Mouse (Mus musculus): ENCODE results near the gene Dip2b. TPM values are rescaled to one million over a fixed set of nuclear protein-coding genes. Genes with fewer than 3 reads are reported as not detected.

The Dip2b gene
- polyA plus RNA-seq, 1 experiment = 35.9 TPM

GRCm38 (mm10) chr15:100025076-100025834 is 13.2 kb upstream of the Dip2b start:
- H3K27ac ChIP-seq (ENCODE audit: insufficient read depth, low read length) = no peak overlapping the region
- no peak for TF ChIP-seq CTCF (IDR thresholded peaks at IDR 0.05; ENCODE audit: extremely low read depth, insufficient read depth, low read length)
- TF ChIP-seq POLR2A (IDR thresholded peaks at IDR 0.05; ENCODE audit: extremely low read depth, insufficient read depth, low read length) = no peak
- no peak overlapping the region for H3K4me3 ChIP-seq (ENCODE audit: insufficient read depth, low read length)
- peaks cover 9% of the 10 kb centered on the region; the same call in 1 of the 2 replicates for H3K4me1 ChIP-seq (ENCODE audit: control insufficient read depth, insufficient read depth, low read length)

GRCm38 (mm10) chr15:100028133-100028532 is 10.3 kb upstream of the Dip2b start:
- TF ChIP-seq POLR2A (IDR thresholded peaks at IDR 0.05; ENCODE audit: extremely low read depth, insufficient read depth, low read length) = no peak
- no peak for TF ChIP-seq CTCF (IDR thresholded peaks at IDR 0.05; ENCODE audit: extremely low read depth, insufficient read depth, low read length)
- Histone ChIP-seq H3K27ac (ENCODE audit: insufficient read depth, low read length) (no peak overlapping the region), H3K4me3 (ENCODE audit: insufficient read depth, low read length) (no peak overlapping the region), H3K4me1 (ENCODE audit: control insufficient read depth, insufficient read depth, low read length) (peaks cover 9% of the 10 kb centered on the region; the same call in 1 of the 2 replicates)

DNA sequence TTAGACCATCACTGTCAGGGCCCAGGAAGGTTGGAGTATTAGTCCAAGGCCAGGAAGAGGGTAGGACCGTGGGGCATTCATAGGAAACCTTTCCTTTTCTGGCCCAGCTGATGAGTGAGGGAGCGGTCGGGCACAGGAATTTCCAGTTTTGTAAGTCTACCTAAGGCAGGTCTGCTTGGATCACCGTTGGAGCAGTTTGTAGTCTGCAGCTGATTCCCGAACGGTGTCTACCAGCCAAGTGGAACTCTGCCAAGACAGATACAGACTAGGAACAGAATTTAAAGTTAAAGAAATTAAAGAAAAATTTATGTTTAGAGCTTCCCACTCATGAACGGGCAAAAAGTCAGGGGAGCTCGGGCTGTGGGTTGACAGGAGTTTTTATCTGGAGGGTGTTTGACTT is 9.0 kb upstream of the Dip2b start:
- TF ChIP-seq CTCF (IDR thresholded peaks at IDR 0.05; ENCODE audit: extremely low read depth, insufficient read depth, low read length) (no peak), POLR2A (IDR thresholded peaks at IDR 0.05; ENCODE audit: extremely low read depth, insufficient read depth, low read length) (no peak)
- H3K27ac ChIP-seq (ENCODE audit: insufficient read depth, low read length) = no peak overlapping the region
- no peak overlapping the region for H3K4me3 ChIP-seq (ENCODE audit: insufficient read depth, low read length)
- peaks cover 9% of the 10 kb centered on the region; the same call in 1 of the 2 replicates for H3K4me1 ChIP-seq (ENCODE audit: control insufficient read depth, insufficient read depth, low read length)

DNA sequence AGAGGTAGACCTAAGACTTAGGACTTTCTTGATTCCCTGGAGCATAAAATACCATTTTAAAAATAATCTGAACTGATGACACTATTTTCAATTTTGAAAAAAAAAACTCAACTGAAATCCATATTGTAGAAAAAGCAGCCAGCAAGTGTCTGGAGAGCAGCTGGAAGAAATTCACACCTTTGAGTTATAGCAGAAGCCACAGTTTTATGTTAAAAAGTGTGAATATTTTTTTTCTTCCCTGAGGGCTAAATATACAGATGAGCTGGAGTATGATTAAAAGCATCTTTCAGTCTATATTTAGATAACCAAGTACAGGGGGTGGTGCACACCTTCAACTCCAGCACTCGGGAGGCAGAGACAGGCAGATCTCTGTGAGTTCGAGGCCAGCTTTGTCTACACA is 8.6 kb upstream of the Dip2b start:
- no peak for TF ChIP-seq POLR2A (IDR thresholded peaks at IDR 0.05; ENCODE audit: extremely low read depth, insufficient read depth, low read length)
- TF ChIP-seq CTCF (IDR thresholded peaks at IDR 0.05; ENCODE audit: extremely low read depth, insufficient read depth, low read length) = no peak
- Histone ChIP-seq H3K27ac (ENCODE audit: insufficient read depth, low read length) (no peak overlapping the region), H3K4me1 (ENCODE audit: control insufficient read depth, insufficient read depth, low read length) (peaks cover 8% of the 10 kb centered on the region; the same call in 1 of the 2 replicates), H3K4me3 (ENCODE audit: insufficient read depth, low read length) (no peak overlapping the region)

DNA sequence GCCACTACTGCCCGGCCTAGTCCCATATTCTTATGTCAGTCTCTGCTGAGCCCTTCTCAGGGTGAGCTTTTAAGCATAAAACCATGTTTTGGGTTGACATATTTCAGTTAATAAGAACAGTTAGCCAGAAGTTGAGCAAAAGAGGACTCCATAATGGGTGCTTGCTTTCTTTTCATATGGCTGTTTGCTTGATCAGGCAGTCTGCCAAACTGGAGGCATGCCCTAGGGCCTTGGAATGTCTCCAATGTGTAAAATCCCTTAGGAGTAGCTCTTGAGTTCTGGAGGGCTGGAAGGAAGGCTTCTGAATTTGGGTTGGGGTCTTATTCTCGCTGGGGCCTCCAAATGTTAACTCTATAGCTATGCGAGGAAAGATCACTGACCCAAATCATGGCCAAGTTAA is 5.9 kb upstream of the Dip2b start:
- Histone ChIP-seq H3K27ac (ENCODE audit: insufficient read depth, low read length) (no peak overlapping the region), H3K4me3 (ENCODE audit: insufficient read depth, low read length) (no peak overlapping the region), H3K4me1 (ENCODE audit: control insufficient read depth, insufficient read depth, low read length) (no peaks in the 10 kb centered on the region)
- TF ChIP-seq CTCF (IDR thresholded peaks at IDR 0.05; ENCODE audit: extremely low read depth, insufficient read depth, low read length) (no peak), POLR2A (IDR thresholded peaks at IDR 0.05; ENCODE audit: extremely low read depth, insufficient read depth, low read length) (no peak)

GRCm38 (mm10) chr15:100039001-100039701 is 687 bp downstream of the Dip2b start:
- Histone ChIP-seq H3K4me3 (ENCODE audit: insufficient read depth, low read length) (peak overlapping the region; percentile 100), H3K27ac (ENCODE audit: insufficient read depth, low read length) (peak overlapping the region; percentile 97), H3K4me1 (ENCODE audit: control insufficient read depth, insufficient read depth, low read length) (peaks cover 8% of the 10 kb centered on the region)
- TF ChIP-seq CTCF (IDR thresholded peaks at IDR 0.05; ENCODE audit: extremely low read depth, insufficient read depth, low read length) (no peak), POLR2A (IDR thresholded peaks at IDR 0.05; ENCODE audit: extremely low read depth, insufficient read depth, low read length) (no peak)

- peaks cover 10% of the 10 kb centered on the region for H3K4me1 ChIP-seq (ENCODE audit: control insufficient read depth, insufficient read depth, low read length)
- H3K27ac ChIP-seq (ENCODE audit: insufficient read depth, low read length) = peak overlapping the region; percentile 55
- peak overlapping the region; percentile 100 for H3K4me3 ChIP-seq (ENCODE audit: insufficient read depth, low read length)
- TF ChIP-seq CTCF (IDR thresholded peaks at IDR 0.05; ENCODE audit: extremely low read depth, insufficient read depth, low read length) (no peak), POLR2A (IDR thresholded peaks at IDR 0.05; ENCODE audit: extremely low read depth, insufficient read depth, low read length) (no peak)
Measured at GRCm38 (mm10) chr15:100040541-100041266, 2.2 kb downstream of the Dip2b start.

- Histone ChIP-seq H3K4me3 (ENCODE audit: insufficient read depth, low read length) (peak overlapping the region; percentile 100), H3K4me1 (ENCODE audit: control insufficient read depth, insufficient read depth, low read length) (peaks cover 17% of the 10 kb centered on the region), H3K27ac (ENCODE audit: insufficient read depth, low read length) (peak overlapping the region; percentile 36)
- TF ChIP-seq CTCF (IDR thresholded peaks at IDR 0.05; ENCODE audit: extremely low read depth, insufficient read depth, low read length) (no peak), POLR2A (IDR thresholded peaks at IDR 0.05; ENCODE audit: extremely low read depth, insufficient read depth, low read length) (no peak)
Measured at GRCm38 (mm10) chr15:100041267-100042047, 3.0 kb downstream of the Dip2b start.

DNA sequence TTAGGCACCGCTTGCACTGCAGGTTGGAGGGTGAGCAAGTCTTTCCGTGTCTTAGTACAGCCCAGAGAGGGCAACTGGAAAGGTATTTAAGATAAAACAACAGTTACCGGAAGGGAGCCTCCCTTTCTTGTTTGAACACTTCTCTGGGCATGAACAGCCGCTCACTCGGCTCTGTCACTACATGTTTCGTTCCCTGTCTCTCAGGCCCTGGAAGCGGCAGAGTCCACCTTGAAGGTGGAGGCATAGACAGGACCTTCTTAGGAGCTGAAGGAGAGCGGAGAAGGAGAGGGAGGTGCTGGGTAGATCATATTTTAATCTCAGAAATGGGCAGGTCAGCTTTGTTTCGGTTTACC is 3.6 kb downstream of the Dip2b start:
- H3K27ac ChIP-seq (ENCODE audit: insufficient read depth, low read length) = no peak overlapping the region
- TF ChIP-seq CTCF (IDR thresholded peaks at IDR 0.05; ENCODE audit: extremely low read depth, insufficient read depth, low read length) (no peak), POLR2A (IDR thresholded peaks at IDR 0.05; ENCODE audit: extremely low read depth, insufficient read depth, low read length) (no peak)
- peaks cover 21% of the 10 kb centered on the region for H3K4me1 ChIP-seq (ENCODE audit: control insufficient read depth, insufficient read depth, low read length)
- H3K4me3 ChIP-seq (ENCODE audit: insufficient read depth, low read length) = peak overlapping the region; percentile 100; the same call in 1 of the 2 replicates
